Mouse (Mus musculus): Measurements from ENCODE around the gene Celf2. TPM values are rescaled to one million over a fixed set of nuclear protein-coding genes. Genes with fewer than 3 reads are reported as not detected.
"Not testable (repeated sequence)": the region's sequence is repeated elsewhere in the genome, so short reads cannot be mapped to it uniquely, and the experiment has no call there.

Celf2 gene
- polyA plus RNA-seq, 1 experiment from 2014 or later: 59.8 TPM

DNA sequence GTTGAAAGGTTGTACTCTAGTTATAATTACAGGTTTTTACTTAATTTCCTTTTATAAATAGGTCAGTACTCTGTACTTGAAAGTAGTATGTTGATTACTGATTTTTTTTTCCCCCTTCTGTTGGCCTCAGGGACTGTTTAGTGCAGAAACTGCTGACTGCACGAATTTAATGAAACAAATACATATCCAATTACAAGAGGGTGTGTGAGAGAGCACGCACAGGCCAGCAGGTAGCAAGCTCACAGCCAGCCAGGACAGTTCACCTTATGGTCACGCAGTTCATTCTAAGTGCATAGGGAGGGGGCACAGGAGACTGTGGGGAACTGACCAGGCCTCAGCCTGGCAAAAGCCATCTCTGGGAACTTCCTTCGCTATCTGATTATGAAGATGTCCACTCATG, 236.1 kb downstream of the Celf2 start:
- H3K27ac ChIP-seq (ENCODE audit: low read length): no peak overlapping the region
- WGBS: 55% methylated on average over 4 of the region's 4 CpGs
- H3K36me3 ChIP-seq (ENCODE audit: control insufficient read depth, insufficient read depth, low read length): no peaks in the 10 kb centered on the region
- no peak overlapping the region for H3K9ac ChIP-seq (replicated peaks; ENCODE audit: low read depth, low read length)
- no peak overlapping the region for H3K4me3 ChIP-seq (ENCODE audit: low read depth, low read length)
- no peaks in the 10 kb centered on the region for H3K27me3 ChIP-seq (ENCODE audit: control insufficient read depth, insufficient read depth, low read length)
- no peaks in the 10 kb centered on the region for H3K9me3 ChIP-seq (ENCODE audit: control insufficient read depth, low read depth, low read length)
- ATAC-seq (ENCODE audit: insufficient number of reproducible peaks, insufficient read depth, low FRiP score, low read depth): no peak
- no peaks in the 10 kb centered on the region for H3K4me1 ChIP-seq (ENCODE audit: control insufficient read depth, insufficient read depth, low read length)
- H3K4me2 ChIP-seq (replicated peaks; ENCODE audit: low read depth, low read length): no peak overlapping the region

DNA sequence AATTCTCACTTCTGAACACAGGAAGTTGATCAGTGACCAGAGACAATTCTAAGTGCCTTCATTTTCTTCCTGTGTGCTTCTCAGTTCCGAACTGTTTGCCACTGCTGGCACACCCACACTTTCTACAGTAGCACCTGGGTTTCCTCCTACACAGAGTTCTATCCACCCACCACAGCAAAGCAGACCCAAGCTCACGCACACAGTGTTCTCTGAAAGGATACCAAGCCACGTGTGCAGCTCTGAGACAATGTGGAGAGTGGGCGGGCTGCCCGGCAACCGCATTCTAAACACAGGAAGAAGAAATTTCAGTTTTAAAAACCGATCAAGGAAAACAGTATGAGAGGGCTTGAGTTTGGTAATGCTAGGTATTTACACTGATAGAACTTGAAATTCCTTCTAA, 239.3 kb downstream of the Celf2 start:
- Histone ChIP-seq H3K4me1 (ENCODE audit: control insufficient read depth, insufficient read depth, low read length) (no peaks in the 10 kb centered on the region), H3K36me3 (ENCODE audit: control insufficient read depth, insufficient read depth, low read length) (no peaks in the 10 kb centered on the region), H3K4me2 (replicated peaks; ENCODE audit: low read depth, low read length) (no peak overlapping the region), H3K4me3 (ENCODE audit: low read depth, low read length) (no peak overlapping the region), H3K9me3 (ENCODE audit: control insufficient read depth, low read depth, low read length) (no peaks in the 10 kb centered on the region), H3K9ac (replicated peaks; ENCODE audit: low read depth, low read length) (no peak overlapping the region), H3K27me3 (ENCODE audit: control insufficient read depth, insufficient read depth, low read length) (no peaks in the 10 kb centered on the region), H3K27ac (ENCODE audit: low read length) (no peak overlapping the region)
- 77% methylated on average over 7 of the region's 7 CpGs for WGBS
- no peak for ATAC-seq (ENCODE audit: insufficient number of reproducible peaks, insufficient read depth, low FRiP score, low read depth)

DNA sequence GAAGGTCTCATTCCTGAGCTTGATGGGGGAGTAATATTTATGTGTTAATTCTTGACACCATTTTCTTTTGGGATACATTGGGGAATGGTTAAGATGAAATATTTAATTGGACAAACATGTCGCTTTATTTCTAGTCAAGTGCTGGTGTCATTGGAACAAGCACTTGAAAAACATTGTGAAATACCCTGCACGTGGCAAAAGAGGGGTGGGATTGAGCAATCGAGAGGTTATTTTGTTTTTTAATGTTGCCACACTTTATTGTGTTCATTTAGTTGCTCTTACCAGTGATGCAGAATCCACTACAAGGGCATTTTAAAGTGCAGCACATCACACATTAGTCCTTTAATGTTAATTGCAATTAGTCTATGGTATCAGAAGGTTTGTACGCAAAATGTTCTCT, 242.2 kb downstream of the Celf2 start:
- H3K4me2 ChIP-seq (replicated peaks; ENCODE audit: low read depth, low read length): no peak overlapping the region
- 89% methylated on average over 4 of the region's 4 CpGs for WGBS
- H3K4me1 ChIP-seq (ENCODE audit: control insufficient read depth, insufficient read depth, low read length): no peaks in the 10 kb centered on the region
- H3K27me3 ChIP-seq (ENCODE audit: control insufficient read depth, insufficient read depth, low read length): no peaks in the 10 kb centered on the region
- H3K9me3 ChIP-seq (ENCODE audit: control insufficient read depth, low read depth, low read length): no peaks in the 10 kb centered on the region
- no peak overlapping the region for H3K27ac ChIP-seq (ENCODE audit: low read length)
- H3K4me3 ChIP-seq (ENCODE audit: low read depth, low read length): no peak overlapping the region
- no peak overlapping the region for H3K9ac ChIP-seq (replicated peaks; ENCODE audit: low read depth, low read length)
- no peaks in the 10 kb centered on the region for H3K36me3 ChIP-seq (ENCODE audit: control insufficient read depth, insufficient read depth, low read length)
- ATAC-seq (ENCODE audit: insufficient number of reproducible peaks, insufficient read depth, low FRiP score, low read depth): no peak

DNA sequence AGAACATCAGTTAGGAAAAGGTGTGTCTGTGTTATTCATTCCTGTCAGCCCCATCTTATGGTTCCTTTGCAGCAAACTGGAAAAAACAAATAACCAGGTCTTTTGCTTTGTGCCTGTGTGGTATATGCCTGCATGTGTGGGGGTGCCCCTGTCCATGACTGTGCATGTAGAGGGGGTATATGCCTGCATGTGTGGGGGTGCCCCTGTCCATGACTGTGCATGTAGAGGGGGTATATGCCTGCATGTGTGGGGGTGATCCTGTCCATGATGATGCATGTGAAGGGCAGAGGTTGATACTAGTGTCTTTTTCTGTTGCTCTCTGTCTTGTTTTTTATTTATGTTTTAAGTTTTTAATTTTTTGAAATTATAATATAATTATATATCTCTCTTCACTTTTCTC, 246.7 kb downstream of the Celf2 start:
- not testable (repeated sequence) for H3K4me3 ChIP-seq (ENCODE audit: low read depth, low read length); ATAC-seq (ENCODE audit: insufficient number of reproducible peaks, insufficient read depth, low FRiP score, low read depth); H3K9me3 ChIP-seq (ENCODE audit: control insufficient read depth, low read depth, low read length); H3K27ac ChIP-seq (ENCODE audit: low read length); H3K27me3 ChIP-seq (ENCODE audit: control insufficient read depth, insufficient read depth, low read length); H3K4me1 ChIP-seq (ENCODE audit: control insufficient read depth, insufficient read depth, low read length); H3K4me2 ChIP-seq (replicated peaks; ENCODE audit: low read depth, low read length); H3K36me3 ChIP-seq (ENCODE audit: control insufficient read depth, insufficient read depth, low read length); H3K9ac ChIP-seq (replicated peaks; ENCODE audit: low read depth, low read length)

DNA sequence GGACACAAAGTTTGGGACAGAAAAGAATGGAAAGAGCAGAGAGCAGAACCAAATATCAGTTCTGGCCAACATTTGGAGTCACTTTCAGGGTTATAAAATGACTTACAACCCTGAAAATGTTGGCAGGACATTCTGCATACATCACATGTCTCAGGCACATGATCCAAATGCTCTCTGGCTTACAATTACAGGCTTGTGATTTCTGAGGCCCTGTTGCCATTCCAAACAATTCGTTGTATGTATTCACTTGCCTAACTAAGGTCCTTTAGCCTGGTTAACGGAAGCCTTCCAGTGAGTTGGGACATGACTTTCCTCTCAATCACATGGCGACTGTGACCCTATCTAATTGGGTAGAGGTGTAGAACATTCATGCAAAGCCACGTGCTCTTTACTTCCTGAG, 249.2 kb downstream of the Celf2 start:
- no peaks in the 10 kb centered on the region for H3K27me3 ChIP-seq (ENCODE audit: control insufficient read depth, insufficient read depth, low read length)
- H3K36me3 ChIP-seq (ENCODE audit: control insufficient read depth, insufficient read depth, low read length): no peaks in the 10 kb centered on the region
- H3K9ac ChIP-seq (replicated peaks; ENCODE audit: low read depth, low read length): no peak overlapping the region
- no peak overlapping the region for H3K4me2 ChIP-seq (replicated peaks; ENCODE audit: low read depth, low read length)
- WGBS: 86% methylated on average over 4 of the region's 4 CpGs
- no peak overlapping the region for H3K4me3 ChIP-seq (ENCODE audit: low read depth, low read length)
- H3K27ac ChIP-seq (ENCODE audit: low read length): no peak overlapping the region
- H3K4me1 ChIP-seq (ENCODE audit: control insufficient read depth, insufficient read depth, low read length): no peaks in the 10 kb centered on the region
- ATAC-seq (ENCODE audit: insufficient number of reproducible peaks, insufficient read depth, low FRiP score, low read depth): no peak
- no peaks in the 10 kb centered on the region for H3K9me3 ChIP-seq (ENCODE audit: control insufficient read depth, low read depth, low read length)

DNA sequence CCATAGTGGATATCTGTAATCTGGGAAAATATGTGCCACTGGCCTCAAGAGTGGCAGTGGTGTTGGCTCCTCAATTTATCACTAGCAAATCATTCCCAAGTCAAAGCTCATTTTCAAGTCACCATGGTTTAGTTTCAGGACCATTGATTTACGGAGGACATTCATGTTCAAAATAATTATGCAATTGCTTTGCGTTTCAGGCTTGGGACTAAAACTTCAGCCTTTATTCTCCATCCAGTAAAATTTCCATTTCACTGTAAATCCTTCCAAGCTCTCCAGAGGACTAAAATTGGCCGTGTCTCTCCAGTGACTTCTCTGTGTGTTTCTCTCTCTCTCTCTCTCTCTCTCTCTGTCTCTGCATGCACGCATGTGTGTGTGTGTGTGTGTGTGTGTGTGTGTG, 249.7 kb downstream of the Celf2 start:
- H3K27ac ChIP-seq (ENCODE audit: low read length): no peak overlapping the region
- no peak overlapping the region for H3K4me3 ChIP-seq (ENCODE audit: low read depth, low read length)
- H3K27me3 ChIP-seq (ENCODE audit: control insufficient read depth, insufficient read depth, low read length): no peaks in the 10 kb centered on the region
- 77% methylated on average over 4 of the region's 4 CpGs for WGBS
- H3K9me3 ChIP-seq (ENCODE audit: control insufficient read depth, low read depth, low read length): no peaks in the 10 kb centered on the region
- no peak for ATAC-seq (ENCODE audit: insufficient number of reproducible peaks, insufficient read depth, low FRiP score, low read depth)
- H3K4me1 ChIP-seq (ENCODE audit: control insufficient read depth, insufficient read depth, low read length): no peaks in the 10 kb centered on the region
- no peaks in the 10 kb centered on the region for H3K36me3 ChIP-seq (ENCODE audit: control insufficient read depth, insufficient read depth, low read length)
- no peak overlapping the region for H3K9ac ChIP-seq (replicated peaks; ENCODE audit: low read depth, low read length)
- H3K4me2 ChIP-seq (replicated peaks; ENCODE audit: low read depth, low read length): no peak overlapping the region

DNA sequence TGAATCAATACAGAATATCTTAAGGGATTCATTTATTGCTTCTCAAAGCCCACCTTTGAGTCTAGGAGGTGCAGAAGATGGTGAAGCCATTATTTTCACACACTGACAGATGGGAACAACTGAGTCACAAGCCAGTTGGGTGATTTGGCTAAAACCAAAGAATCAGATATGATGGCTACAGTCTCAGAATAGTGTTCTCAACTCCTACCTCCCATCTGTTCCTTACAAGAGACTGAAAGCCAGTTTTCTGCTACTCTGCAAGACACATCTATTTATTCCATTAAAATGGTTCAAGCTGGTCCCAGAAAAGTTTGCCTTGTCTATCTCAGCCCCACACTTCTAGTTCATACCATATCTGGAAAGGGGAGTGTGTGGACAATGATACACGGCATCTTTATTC, 253.3 kb downstream of the Celf2 start:
- no peaks in the 10 kb centered on the region for H3K36me3 ChIP-seq (ENCODE audit: control insufficient read depth, insufficient read depth, low read length)
- H3K27me3 ChIP-seq (ENCODE audit: control insufficient read depth, insufficient read depth, low read length): no peaks in the 10 kb centered on the region
- WGBS: 83% methylated on average over 1 of the region's 1 CpGs
- H3K4me2 ChIP-seq (replicated peaks; ENCODE audit: low read depth, low read length): no peak overlapping the region
- H3K9ac ChIP-seq (replicated peaks; ENCODE audit: low read depth, low read length): no peak overlapping the region
- no peaks in the 10 kb centered on the region for H3K4me1 ChIP-seq (ENCODE audit: control insufficient read depth, insufficient read depth, low read length)
- H3K27ac ChIP-seq (ENCODE audit: low read length): no peak overlapping the region
- no peaks in the 10 kb centered on the region for H3K9me3 ChIP-seq (ENCODE audit: control insufficient read depth, low read depth, low read length)
- no peak for ATAC-seq (ENCODE audit: insufficient number of reproducible peaks, insufficient read depth, low FRiP score, low read depth)
- no peak overlapping the region for H3K4me3 ChIP-seq (ENCODE audit: low read depth, low read length)

DNA sequence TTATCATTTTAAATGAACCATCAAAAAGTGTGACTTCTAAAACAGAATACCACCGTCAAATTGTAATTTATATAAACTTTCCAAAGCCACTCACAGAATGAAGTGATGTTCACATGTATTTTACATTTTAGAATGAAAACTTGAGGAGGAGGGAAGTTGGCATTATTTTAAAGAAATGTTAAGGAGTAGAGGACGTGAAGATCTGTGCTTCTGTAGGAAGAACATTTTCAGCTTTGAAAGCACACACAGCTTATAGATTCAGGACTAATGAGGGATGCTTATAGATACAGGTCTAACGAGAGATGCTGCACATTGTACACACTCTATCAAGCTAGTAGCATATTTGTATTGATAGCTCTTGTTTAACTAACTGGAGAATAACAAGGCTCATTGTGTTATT, 254.0 kb downstream of the Celf2 start:
- Histone ChIP-seq H3K4me3 (ENCODE audit: low read depth, low read length) (no peak overlapping the region), H3K4me1 (ENCODE audit: control insufficient read depth, insufficient read depth, low read length) (no peaks in the 10 kb centered on the region), H3K9ac (replicated peaks; ENCODE audit: low read depth, low read length) (no peak overlapping the region), H3K4me2 (replicated peaks; ENCODE audit: low read depth, low read length) (no peak overlapping the region), H3K9me3 (ENCODE audit: control insufficient read depth, low read depth, low read length) (no peaks in the 10 kb centered on the region), H3K27me3 (ENCODE audit: control insufficient read depth, insufficient read depth, low read length) (no peaks in the 10 kb centered on the region), H3K27ac (ENCODE audit: low read length) (no peak overlapping the region), H3K36me3 (ENCODE audit: control insufficient read depth, insufficient read depth, low read length) (no peaks in the 10 kb centered on the region)
- WGBS: 73% methylated on average over 3 of the region's 3 CpGs
- no peak for ATAC-seq (ENCODE audit: insufficient number of reproducible peaks, insufficient read depth, low FRiP score, low read depth)

DNA sequence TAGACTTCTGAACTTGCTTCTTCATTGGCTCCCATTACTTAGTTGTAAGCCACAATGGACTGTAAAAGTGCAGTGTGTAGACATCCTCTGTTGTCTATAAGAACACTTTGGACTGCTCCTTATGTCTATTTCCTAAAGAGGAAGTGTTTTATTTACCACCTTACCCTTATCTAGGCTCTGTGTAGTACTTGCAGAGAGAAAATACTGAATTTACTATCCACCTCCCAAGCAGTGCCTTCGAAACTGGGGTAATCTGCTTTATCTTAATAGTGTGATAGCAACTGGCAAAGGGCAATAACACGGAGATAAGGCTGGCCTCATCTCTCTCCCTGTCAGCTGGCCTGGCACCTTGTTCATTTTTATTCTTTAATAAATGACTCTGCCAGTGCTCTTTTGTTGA, 259.0 kb downstream of the Celf2 start:
- WGBS: 43% methylated on average over 2 of the region's 2 CpGs

More for the DNA sequence above, 259.0 kb downstream of the Celf2 start:
- H3K27me3 ChIP-seq (ENCODE audit: control insufficient read depth, insufficient read depth, low read length): no peaks in the 10 kb centered on the region
- H3K4me1 ChIP-seq (ENCODE audit: control insufficient read depth, insufficient read depth, low read length): peaks cover 5% of the 10 kb centered on the region
- H3K9me3 ChIP-seq (ENCODE audit: control insufficient read depth, low read depth, low read length): no peaks in the 10 kb centered on the region
- H3K36me3 ChIP-seq (ENCODE audit: control insufficient read depth, insufficient read depth, low read length): no peaks in the 10 kb centered on the region
- H3K27ac ChIP-seq (ENCODE audit: low read length): no peak overlapping the region
- H3K4me2 ChIP-seq (replicated peaks; ENCODE audit: low read depth, low read length): no peak overlapping the region
- H3K4me3 ChIP-seq (ENCODE audit: low read depth, low read length): no peak overlapping the region
- no peak for ATAC-seq (ENCODE audit: insufficient number of reproducible peaks, insufficient read depth, low FRiP score, low read depth)
- H3K9ac ChIP-seq (replicated peaks; ENCODE audit: low read depth, low read length): no peak overlapping the region
